Mouse (Mus musculus) small intestine, adult 2 months (tissue): ENCODE results near the gene Slc25a11.

Source experiments
- CTCF ChIP-seq: fragments of 200-500 bp; IDR thresholded peaks from 2 replicates; pipeline ENCODE4 v1.5.1; 2012; ENCODE audit warnings: low read depth, mild to moderate bottlenecking, control low read depth, inconsistent platforms, low read length, moderate library complexity, mixed read lengths; ENCODE audit not compliant: insufficient replicate concordance, insufficient read length; ENCODE audit errors: extremely low read depth
- POLR2A ChIP-seq: fragments of 200-500 bp; IDR thresholded peaks from 2 replicates; pipeline ENCODE4 v1.6.1; 2012; ENCODE audit warnings: low read depth, mild to moderate bottlenecking, control low read depth, inconsistent platforms, low read length, moderate library complexity

- TF ChIP-seq CTCF: no peak
- TF ChIP-seq POLR2A: peak; percentile 97
Measured at GRCm38 (mm10) chr11:70654198-70654922, 7.1 kb upstream of the Slc25a11 start, which contains the start of gene Pfn1.
